Comparison of ENCODE assay signal across 10 mouse cellular contexts in the genomic region with DNA sequence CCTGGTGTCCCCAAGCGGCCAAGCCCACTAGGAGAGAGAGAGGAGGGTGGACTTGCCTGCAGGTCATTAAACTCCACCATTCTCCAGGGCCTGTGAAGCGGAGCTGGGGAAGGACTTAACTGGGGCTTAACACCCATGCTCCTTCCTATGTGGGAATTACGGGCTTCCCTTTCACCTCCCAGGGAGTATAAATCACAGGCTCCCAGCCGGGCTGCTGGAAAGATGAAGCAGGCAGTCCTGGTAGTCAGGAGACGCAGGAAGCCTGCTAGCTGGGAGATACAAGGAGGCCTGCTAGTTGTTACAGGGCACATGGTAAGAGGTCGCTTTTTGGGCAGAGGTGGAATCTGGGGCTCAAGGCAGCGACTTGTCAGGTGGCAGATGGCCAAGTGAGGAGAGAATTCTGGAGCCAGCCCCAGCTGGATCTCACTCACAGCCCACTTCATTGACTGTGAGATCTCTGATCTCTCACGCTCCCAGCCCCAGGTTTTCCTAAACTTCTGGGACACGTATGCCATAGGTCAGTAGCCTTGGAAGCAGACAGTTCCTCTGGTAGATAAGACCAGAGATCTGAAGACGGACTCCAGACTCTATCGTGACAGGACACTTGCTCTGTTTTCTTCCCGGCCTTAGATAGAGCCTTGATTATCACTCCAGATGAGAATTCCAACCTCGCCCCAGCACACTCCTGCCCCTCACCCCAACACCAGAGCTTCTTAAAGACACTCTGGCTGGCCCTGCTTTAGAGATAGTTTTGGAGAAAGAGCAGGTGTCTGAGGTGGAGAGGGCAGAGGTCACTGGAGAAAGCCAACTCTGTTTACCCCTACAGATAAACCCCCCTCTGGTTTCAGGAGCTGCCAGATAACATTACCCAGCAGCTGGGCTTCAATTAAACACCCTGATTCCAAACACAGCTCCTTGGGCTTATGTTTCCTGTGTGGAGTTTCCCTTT. TPM values are rescaled to one million over a fixed set of nuclear protein-coding genes. Genes with fewer than 3 reads are reported as not detected.
DNase-seq lines count a peak whose midpoint lies in the region; ATAC-seq and TF ChIP-seq lines count a peak whose summit lies in the region.
"Had no signal": no experiment of that assay in that cellular context is flagged by ENCODE, and none has a peak within 500 bp of the region (broad histone marks: within the 10 kb centered on the region; RNA-seq: fewer than 3 reads in every experiment).

No protein-coding gene starts in this region.

- TF ChIP-seq EP300 in heart, postnatal 0 days (IDR thresholded peaks at IDR 0.05; ENCODE audit: low read depth): no peak
- no peak for TF ChIP-seq EP300 in liver, postnatal 0 days (IDR thresholded peaks at IDR 0.05; ENCODE audit: low read depth)

- peak overlapping the region; percentile 54 for H3K27ac ChIP-seq in hindbrain, embryonic 10.5 days
- no peak overlapping the region for H3K27ac ChIP-seq in hindbrain, embryonic 11.5 days (ENCODE audit: low read depth, low read length)
- peak overlapping the region; percentile 69 for H3K27ac ChIP-seq in brown adipose tissue, adult 24 weeks (replicated peaks; ENCODE audit: low read depth, low read length)
- H3K27ac ChIP-seq in heart, postnatal 0 days (ENCODE audit: low read depth): peak overlapping the region; percentile 61
- 0 out of 2 replicates have a peak overlapping the region, but pooled peaks have one; percentile 8 for H3K27ac ChIP-seq in liver, postnatal 0 days (ENCODE audit: low read depth)

- H3K4me3 ChIP-seq in hindbrain, embryonic 10.5 days: no peak overlapping the region
- no peak overlapping the region for H3K4me3 ChIP-seq in hindbrain, embryonic 11.5 days (ENCODE audit: low read depth, low read length)
- H3K4me3 ChIP-seq in brown adipose tissue, adult 24 weeks (ENCODE audit: insufficient read depth, low read depth, low read length): no peak overlapping the region
- H3K4me3 ChIP-seq in heart, postnatal 0 days (ENCODE audit: low read depth, low read length): no peak overlapping the region
- H3K4me3 ChIP-seq in liver, postnatal 0 days (ENCODE audit: low read depth, low read length): no peak overlapping the region

- H3K4me1 ChIP-seq in hindbrain, embryonic 10.5 days (replicated peaks): peaks cover 42% of the 10 kb centered on the region
- no peaks in the 10 kb centered on the region for H3K4me1 ChIP-seq in hindbrain, embryonic 11.5 days (replicated peaks; ENCODE audit: control insufficient read depth, insufficient read depth, low read length)
- peaks cover 33% of the 10 kb centered on the region for H3K4me1 ChIP-seq in brown adipose tissue, adult 24 weeks (ENCODE audit: control insufficient read depth, insufficient read depth, insufficient read length, low read length)
- H3K4me1 ChIP-seq in heart, postnatal 0 days (ENCODE audit: control insufficient read depth, insufficient read depth): peaks cover 50% of the 10 kb centered on the region
- H3K4me1 ChIP-seq in liver, postnatal 0 days (ENCODE audit: insufficient read depth): peaks cover 54% of the 10 kb centered on the region

- H3K9ac ChIP-seq in hindbrain, embryonic 11.5 days (ENCODE audit: low read depth, low read length): no peak overlapping the region
- H3K9ac ChIP-seq in heart, postnatal 0 days (replicated peaks; ENCODE audit: low read depth, low read length): 0 out of 2 replicates have a peak overlapping the region, but pooled peaks have one; percentile 33
- 0 out of 2 replicates have a peak overlapping the region, but pooled peaks have one; percentile 28 for H3K9ac ChIP-seq in liver, postnatal 0 days (replicated peaks)

- no peak for TF ChIP-seq CTCF in heart, postnatal 0 days (IDR thresholded peaks at IDR 0.05; ENCODE audit: low read depth)
- TF ChIP-seq CTCF in liver, postnatal 0 days (IDR thresholded peaks at IDR 0.05; ENCODE audit: low read depth): no peak

- no peaks in the 10 kb centered on the region for H3K9me3 ChIP-seq in hindbrain, embryonic 10.5 days
- no peaks in the 10 kb centered on the region for H3K9me3 ChIP-seq in hindbrain, embryonic 11.5 days (ENCODE audit: control insufficient read depth, low read length)
- no peaks in the 10 kb centered on the region for H3K9me3 ChIP-seq in heart, postnatal 0 days (replicated peaks; ENCODE audit: control insufficient read depth, low read length)
- no peaks in the 10 kb centered on the region for H3K9me3 ChIP-seq in liver, postnatal 0 days (ENCODE audit: low read length)

- 50% methylated on average over 13 of the region's 13 CpGs for WGBS in hindbrain, embryonic 10.5 days
- 52% methylated on average over 13 of the region's 13 CpGs for WGBS in hindbrain, embryonic 11.5 days
- 22% methylated on average over 13 of the region's 13 CpGs for WGBS in heart, postnatal 0 days
- 53% methylated on average over 13 of the region's 13 CpGs for WGBS in liver, postnatal 0 days (ENCODE audit: insufficient replicate concordance)

- ATAC-seq in hindbrain, embryonic 11.5 days (ENCODE audit: low FRiP score): no peak
- peak; percentile 39 for ATAC-seq in heart, postnatal 0 days (ENCODE audit: insufficient read depth, low read depth)
- no peak for ATAC-seq in liver, postnatal 0 days
- ATAC-seq in megakaryocyte progenitor cell, adult 5-6 weeks (replicated peaks; ENCODE audit: poor library complexity): no peak
- ATAC-seq: CD4-positive, CD25-positive, alpha-beta regulatory T cell, adult 4 months; hindbrain, embryonic 16.5 days had no signal

- H3K36me3 ChIP-seq in hindbrain, embryonic 10.5 days: peaks cover 13% of the 10 kb centered on the region; the same call in 1 of the 2 replicates
- no peaks in the 10 kb centered on the region for H3K36me3 ChIP-seq in hindbrain, embryonic 11.5 days (ENCODE audit: control insufficient read depth, insufficient read depth, low read length)
- peaks cover 11% of the 10 kb centered on the region; the same call in 1 of the 2 replicates for H3K36me3 ChIP-seq in heart, postnatal 0 days (replicated peaks; ENCODE audit: control insufficient read depth, insufficient read depth, low read length)
- peaks cover 5% of the 10 kb centered on the region; the same call in 1 of the 2 replicates for H3K36me3 ChIP-seq in liver, postnatal 0 days (replicated peaks; ENCODE audit: insufficient read depth, low read length)

- no peak for DNase-seq in hindbrain, embryonic 10.5 days (ENCODE audit: low spot score)
- no peak for DNase-seq in hindbrain, embryonic 11.5 days (ENCODE audit: low spot score)
- peak; percentile 51 for DNase-seq in heart, postnatal 0 days (ENCODE audit: low spot score)
- no peak for DNase-seq in liver, postnatal 0 days
- no peak for DNase-seq in gastrocnemius, postnatal 25 days
- no peak for DNase-seq in cerebellum, adult 18-20 months

- H3K4me2 ChIP-seq in hindbrain, embryonic 11.5 days (replicated peaks; ENCODE audit: low read depth, low read length): no peak overlapping the region
- no peak overlapping the region for H3K4me2 ChIP-seq in heart, postnatal 0 days (ENCODE audit: low read depth, low read length)
- no peak overlapping the region; the same call in 1 of the 2 replicates for H3K4me2 ChIP-seq in liver, postnatal 0 days (ENCODE audit: low read depth, low read length)

- peaks cover 3% of the 10 kb centered on the region; the same call in 1 of the 2 replicates for H3K27me3 ChIP-seq in hindbrain, embryonic 10.5 days (ENCODE audit: insufficient read depth, poor library complexity, severe bottlenecking)
- no peaks in the 10 kb centered on the region for H3K27me3 ChIP-seq in hindbrain, embryonic 11.5 days (ENCODE audit: control insufficient read depth, insufficient read depth, low read length)
- H3K27me3 ChIP-seq in heart, postnatal 0 days (ENCODE audit: control insufficient read depth, insufficient read depth, low read length): no peaks in the 10 kb centered on the region
- no peaks in the 10 kb centered on the region for H3K27me3 ChIP-seq in liver, postnatal 0 days (ENCODE audit: insufficient read depth, low read length)

RNA-seq across cellular contexts. Expression of gene Sh3pxd2a, which starts 36.1 kb away (rescaled TPM):
- polyA plus RNA-seq in hindbrain, embryonic 10.5 days (2016; fragmentation: Nextera tagmentation; extraction: Ambion mirVana): 2.7 TPM in 2 replicates
- 5.5 and 6.9 TPM in 2 replicates for polyA plus RNA-seq in hindbrain, embryonic 11.5 days (2014; fragmentation: Nextera tagmentation; extraction: Ambion mirVana)
- polyA plus RNA-seq in brown adipose tissue, adult 24 weeks (2012; ENCODE audit: insufficient read depth, insufficient read length, missing spikeins): 86.1 and 119 TPM in 2 replicates
- 45.0 and 47.2 TPM in 2 replicates for total RNA-seq in heart, postnatal 0 days (2014; rRNA removed; ENCODE audit: low replicate concordance)
- 2.9 and 3.4 TPM in 2 replicates for polyA plus RNA-seq in heart, postnatal 0 days (2015; fragmentation: Nextera tagmentation; extraction: Ambion mirVana)
- 0.82 and 0.95 TPM in 2 replicates for polyA plus RNA-seq in liver, postnatal 0 days (2015; fragmentation: Nextera tagmentation; extraction: Ambion mirVana)
- total RNA-seq in gastrocnemius, postnatal 25 days (2021): 10 to 100 TPM; 37.8 to 46.3 TPM
- 1.3 and 1.6 TPM in 2 replicates for total RNA-seq in megakaryocyte progenitor cell, adult 5-6 weeks (2015)
- 1.1 and 1.4 TPM in 2 replicates for total RNA-seq in megakaryocyte progenitor cell, adult 5-6 weeks (2017)

Comparison
In these comparisons a context has a peak if more than half of its experiments do, and no peak if none do; other contexts are left out.
1. RNA of gene Sh3pxd2a, which starts 36.1 kb away (polyA plus RNA-seq): 86.1 to 119 TPM in brown adipose tissue, adult 24 weeks; 5.5 to 6.9 TPM in hindbrain, embryonic 11.5 days, 2.9 to 3.4 TPM in heart, postnatal 0 days, 2.7 TPM in hindbrain, embryonic 10.5 days and 0.82 to 0.95 TPM in liver, postnatal 0 days; every median in the first group is over 10 times any median in the second.